Mouse (Mus musculus) cerebellum, postnatal 36 days (tissue): ENCODE measurements at regions not wholly inside any gene's neighbourhood (a gene's known extent, or its start where the extent isn't known, plus 50 kb on each side); places are given as distances from the start of the nearest gene placed in this dataset.
"Not testable (repeated sequence)": the region's sequence is repeated elsewhere in the genome, so short reads cannot be mapped to it uniquely, and the experiment has no call there.

ENCODE experiments used
- DNase-seq, 2 experiments: peaks; one replicate each; pipeline ENCODE4 v3.0.0; 2021 to 2022; ENCODE audit warnings: mixed read lengths in 2 of 2

- DNase-seq: no peak
These were observed 176.3 kb upstream of the Gm10131 start for GRCm38 (mm10) chr8:34287801-34288200.

DNA sequence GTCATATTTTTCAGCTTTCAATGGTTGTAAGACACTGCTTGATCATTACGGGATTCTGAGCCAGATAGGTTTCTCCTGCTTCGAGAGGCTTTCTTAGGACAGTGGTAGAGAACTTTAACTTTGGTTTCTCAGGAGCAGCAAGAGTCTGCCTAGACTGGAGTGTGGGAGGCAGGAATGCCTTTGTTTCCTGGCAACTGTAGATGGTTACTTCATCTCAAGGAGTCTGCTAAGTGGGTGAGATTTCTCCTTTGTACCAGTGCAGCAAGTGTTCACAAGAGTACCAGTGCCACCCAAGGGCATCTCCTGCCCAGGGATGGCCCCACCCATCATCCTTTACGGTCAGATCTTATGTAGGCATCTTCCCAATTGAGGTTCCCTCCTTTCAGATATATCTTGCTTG is 173.0 kb upstream of the Gm10131 start:
- no peak for DNase-seq

DNA sequence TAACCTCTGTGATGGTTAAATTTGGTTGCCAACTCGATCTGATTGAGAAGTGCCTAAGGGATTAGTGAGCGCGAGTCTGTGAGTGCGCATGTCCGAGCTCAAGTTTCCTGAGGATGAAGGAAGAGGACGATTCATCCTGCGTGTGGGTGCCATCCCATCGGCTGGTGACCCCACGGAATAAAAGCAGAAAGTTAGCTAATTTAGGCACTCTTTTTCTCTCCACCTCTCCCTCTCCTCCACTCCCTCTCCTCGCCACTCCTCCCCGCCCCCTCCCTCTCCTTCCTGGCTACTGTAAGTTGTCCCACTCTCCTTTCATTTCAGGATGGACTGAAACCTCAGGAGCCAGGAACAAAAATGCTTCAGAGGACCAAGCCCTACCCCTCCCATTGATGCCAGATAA is 168.9 kb upstream of the Gm10131 start:
- DNase-seq: no peak

DNA sequence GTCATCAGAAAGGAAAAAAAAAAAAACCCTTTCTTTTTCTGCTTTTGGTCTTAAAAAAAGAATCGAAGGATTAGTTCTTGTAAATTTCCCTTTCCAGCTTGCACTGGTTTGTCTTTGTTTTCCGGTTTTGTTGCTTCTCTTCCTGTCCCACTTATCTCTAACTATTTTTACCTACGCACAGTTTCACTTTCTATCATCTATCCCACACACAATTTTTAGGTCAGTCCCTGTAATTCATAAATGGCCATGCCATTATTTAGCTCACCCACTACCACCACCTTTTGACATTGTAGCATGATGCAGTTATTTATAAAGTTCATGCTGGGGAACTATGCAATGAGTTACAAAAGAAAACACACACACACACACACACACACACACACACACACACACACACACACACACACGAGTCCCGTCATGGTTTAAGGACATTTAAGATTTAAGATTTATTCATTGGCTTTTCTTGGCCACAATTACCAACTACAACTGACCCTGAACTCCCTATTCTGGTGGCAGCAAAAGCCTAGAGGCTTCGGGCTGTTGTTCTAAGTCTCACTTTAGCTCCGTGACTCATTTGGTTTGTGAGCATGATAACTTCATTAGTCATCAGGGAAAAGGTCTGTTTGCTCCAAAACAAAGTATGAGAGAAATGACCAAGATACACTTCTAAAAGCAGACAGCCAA is 164.6 kb upstream of the Gm10131 start:
- no peak for DNase-seq

DNA sequence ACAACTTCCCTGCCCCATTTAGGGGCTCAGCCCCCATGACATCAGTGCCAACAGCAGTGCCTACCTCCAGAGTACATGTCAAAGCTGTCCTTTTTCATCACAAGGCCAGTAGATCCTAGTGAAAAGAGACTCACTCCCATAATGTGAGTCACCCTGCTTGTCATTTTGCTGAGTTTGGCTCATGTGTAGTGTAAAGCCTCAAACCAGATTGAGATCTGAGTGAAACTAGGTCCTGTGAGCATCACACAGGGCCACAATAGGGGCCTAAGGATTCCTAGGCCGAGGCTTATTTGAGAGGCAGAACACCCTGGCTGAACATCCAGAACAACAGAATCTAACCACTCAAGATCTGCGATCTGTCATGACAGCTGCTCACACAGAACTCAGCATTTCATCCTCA is 163.3 kb upstream of the Gm10131 start:
- DNase-seq: not testable (repeated sequence)

- no peak for DNase-seq
These were observed 162.6 kb upstream of the Gm10131 start for GRCm38 (mm10) chr8:34274171-34274570.

DNA sequence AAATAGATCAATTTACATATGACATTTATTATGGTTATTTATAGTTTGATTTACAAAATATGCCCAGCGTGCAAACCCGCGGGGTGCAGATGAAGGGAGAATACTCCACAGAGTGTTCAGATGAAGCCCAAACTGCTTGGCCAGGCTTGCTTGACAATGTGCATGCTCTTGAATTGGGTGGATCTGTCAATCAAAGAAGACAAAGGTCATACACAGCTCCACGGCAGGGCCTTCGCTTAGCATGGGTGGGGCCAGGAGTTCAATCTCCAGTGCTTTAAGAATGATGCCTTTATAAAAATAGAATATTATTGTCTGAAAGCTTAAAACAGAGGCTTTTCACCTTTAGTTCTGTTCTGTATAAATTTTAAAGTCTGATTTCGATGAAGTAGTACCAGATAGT is 158.3 kb upstream of the Gm10131 start:
- no peak for DNase-seq

GRCm38 (mm10) chr8:34268806-34269520 is 157.4 kb upstream of the Gm10131 start:
- DNase-seq: no peak

DNA sequence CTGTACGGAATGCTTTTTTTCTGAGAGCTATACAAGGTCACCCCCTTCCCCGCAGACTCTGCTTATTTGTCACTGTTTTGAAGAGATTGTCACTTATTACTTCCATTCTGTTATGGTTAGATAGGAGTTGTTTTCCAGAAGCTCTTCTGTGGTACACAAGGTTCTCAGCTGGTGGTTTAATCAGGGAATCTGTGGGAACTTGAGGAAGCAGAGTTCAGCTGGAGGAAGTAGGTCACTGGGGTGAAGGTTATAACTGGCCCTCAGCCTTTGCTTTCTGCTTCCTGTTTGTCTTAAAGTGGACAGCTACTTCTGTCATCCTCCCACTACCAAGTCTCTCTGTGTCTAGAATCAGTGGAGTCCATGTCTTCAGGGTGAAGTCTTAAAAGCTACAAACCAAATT is 143.4 kb upstream of the Gm10131 start:
- no peak for DNase-seq

GRCm38 (mm10) chr8:34251934-34252333 is 140.4 kb upstream of the Gm10131 start:
- DNase-seq: no peak

DNA sequence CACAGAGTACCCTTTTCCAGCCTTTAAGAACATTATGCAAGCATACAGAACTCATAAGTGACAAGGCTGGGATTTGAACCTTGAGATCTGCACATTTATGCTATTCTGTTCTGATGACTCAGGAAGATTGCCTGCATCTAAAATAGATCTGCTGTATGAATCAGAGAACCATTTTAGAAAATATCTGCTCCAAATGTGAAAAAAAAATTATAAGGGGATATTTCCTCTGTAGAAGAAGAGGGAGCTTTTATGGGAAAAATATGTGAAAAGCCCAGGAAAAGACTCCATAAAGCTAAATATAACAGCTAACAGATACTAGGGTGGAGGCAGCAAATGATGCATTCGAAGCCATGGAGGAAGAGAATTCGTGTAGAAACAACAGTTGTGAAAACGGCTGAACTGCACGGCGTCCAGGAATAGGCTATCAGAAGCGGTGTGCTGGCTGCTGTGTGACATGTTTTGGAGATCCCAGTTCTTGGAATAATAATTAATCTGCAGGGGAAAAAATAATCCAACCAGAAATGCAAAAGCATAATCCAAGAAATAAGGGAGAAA is 127.9 kb upstream of the Gm10131 start:
- DNase-seq: no peak

DNA sequence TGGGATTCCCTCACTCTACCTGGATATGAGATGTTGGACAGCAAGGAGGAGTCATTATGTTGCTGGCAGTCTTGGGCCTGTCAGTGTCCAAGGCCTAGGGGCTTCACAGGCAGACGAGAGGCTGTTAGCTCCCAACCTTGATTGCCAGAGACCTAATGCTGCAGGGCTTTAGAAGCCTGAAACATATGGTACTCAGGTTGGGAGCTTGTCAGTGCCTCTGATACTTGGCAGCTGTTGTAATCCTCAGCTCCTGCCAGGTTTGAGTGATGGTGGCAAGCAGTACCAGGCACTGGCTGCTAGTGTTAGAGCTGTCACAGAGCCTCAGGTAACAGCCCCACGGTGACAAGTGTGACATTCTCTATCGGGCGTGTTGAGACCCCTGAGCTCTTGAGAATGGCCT is 122.2 kb upstream of the Gm10131 start:
- DNase-seq: peak; percentile 35 to 45

GRCm38 (mm10) chr8:34229477-34229876 is 117.9 kb upstream of the Gm10131 start:
- no peak for DNase-seq

GRCm38 (mm10) chr8:34225011-34225890 is 113.7 kb upstream of the Gm10131 start:
- DNase-seq: no peak

- DNase-seq: no peak
These were observed 110.7 kb upstream of the Gm10131 start for GRCm38 (mm10) chr8:34222187-34222586.
